Mouse (Mus musculus): ENCODE data around the gene Sf3a3. TPM values are rescaled to one million over a fixed set of nuclear protein-coding genes. Genes with fewer than 3 reads are reported as not detected.
"Not testable (repeated sequence)": the region's sequence is repeated elsewhere in the genome, so short reads cannot be mapped to it uniquely, and the experiment has no call there.

Sf3a3 gene
- polyA plus RNA-seq, 1 experiment from 2014 or later, result 73.4 TPM

DNA sequence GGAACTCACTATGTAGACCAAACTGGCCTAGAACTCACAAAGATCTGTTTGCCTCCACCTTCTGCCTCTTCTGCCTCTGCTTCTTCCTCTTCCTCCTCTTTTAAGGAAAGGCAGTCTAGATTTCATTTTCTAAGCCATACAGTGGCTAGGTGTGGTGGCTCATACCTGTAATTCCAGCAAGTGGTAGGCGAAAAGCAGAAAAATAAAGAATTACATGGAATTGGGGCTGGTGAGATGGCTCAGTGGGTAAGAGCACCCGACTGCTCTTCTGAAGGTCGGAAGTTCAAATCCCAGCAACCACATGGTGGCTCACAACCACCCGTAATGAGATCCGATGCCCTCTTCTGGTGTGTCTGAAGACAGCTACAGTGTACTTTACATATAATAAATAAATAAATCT lies 726 bp upstream of the Sf3a3 start:
- Histone ChIP-seq H3K36me3 (ENCODE audit: control insufficient read depth, insufficient read depth, low read length) (peaks cover 34% of the 10 kb centered on the region), H3K4me1 (ENCODE audit: control insufficient read depth in 2 of 2, insufficient read depth in 2 of 2, low read length in 2 of 2) (peaks cover 9 to 31% of the 10 kb centered on the region in 2 experiments)
- not testable (repeated sequence) for ATAC-seq (ENCODE audit: insufficient number of reproducible peaks, insufficient read depth, low FRiP score, low read depth); H3K9ac ChIP-seq (ENCODE audit: low read length); H3K4me3 ChIP-seq (ENCODE audit: control insufficient read depth in 1 of 2, insufficient read depth in 1 of 2, low read depth in 1 of 2, low read length in 2 of 2); H3K9me3 ChIP-seq (ENCODE audit: control insufficient read depth, low read length); H3K4me2 ChIP-seq (ENCODE audit: low read length); H3K27ac ChIP-seq (replicated peaks in 1 of 2; ENCODE audit: control insufficient read depth in 1 of 2, insufficient read depth in 1 of 2, low read depth in 2 of 2, low read length in 2 of 2); H3K27me3 ChIP-seq (ENCODE audit: control insufficient read depth, insufficient read depth, low read length)
- 79% methylated on average over 4 of the region's 5 CpGs for WGBS

DNA sequence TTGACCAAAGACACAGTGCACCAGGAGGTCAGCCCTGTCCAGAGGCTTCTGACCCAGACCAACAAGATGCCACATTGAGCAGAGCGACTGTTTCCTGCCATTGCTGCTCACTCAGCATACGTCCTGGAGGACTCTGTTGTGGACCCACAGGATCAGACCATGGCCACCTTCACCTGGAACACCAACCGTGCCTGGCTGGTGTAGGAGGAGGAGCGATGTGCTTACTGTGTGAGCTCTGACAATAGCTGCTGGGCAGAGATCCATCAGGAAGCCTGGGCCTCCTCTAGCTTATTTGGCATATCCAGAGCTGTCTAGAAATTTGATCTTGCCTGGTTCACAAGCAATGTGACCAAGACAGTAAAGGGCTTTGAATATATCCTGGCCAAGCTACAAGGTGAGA lies 4.5 kb downstream of the Sf3a3 start:
- peaks cover 86% of the 10 kb centered on the region for H3K36me3 ChIP-seq (ENCODE audit: control insufficient read depth, insufficient read depth, low read length)
- H3K27me3 ChIP-seq (ENCODE audit: control insufficient read depth, insufficient read depth, low read length), result no peaks in the 10 kb centered on the region
- H3K9me3 ChIP-seq (ENCODE audit: control insufficient read depth, low read length), result no peaks in the 10 kb centered on the region
- no peak overlapping the region for H3K4me3 ChIP-seq (ENCODE audit: control insufficient read depth in 1 of 2, insufficient read depth in 1 of 2, low read depth in 1 of 2, low read length in 2 of 2)
- WGBS, result 93% methylated on average over 4 of the region's 4 CpGs
- no peak for ATAC-seq (ENCODE audit: insufficient number of reproducible peaks, insufficient read depth, low FRiP score, low read depth)
- H3K4me2 ChIP-seq (ENCODE audit: low read length), result no peak overlapping the region
- H3K9ac ChIP-seq (ENCODE audit: low read length), result no peak overlapping the region
- H3K27ac ChIP-seq (replicated peaks in 1 of 2; ENCODE audit: control insufficient read depth in 1 of 2, insufficient read depth in 1 of 2, low read depth in 2 of 2, low read length in 2 of 2), result no peak overlapping the region
- H3K4me1 ChIP-seq (ENCODE audit: control insufficient read depth in 2 of 2, insufficient read depth in 2 of 2, low read length in 2 of 2), result peaks cover 2 to 12% of the 10 kb centered on the region in 2 experiments

DNA sequence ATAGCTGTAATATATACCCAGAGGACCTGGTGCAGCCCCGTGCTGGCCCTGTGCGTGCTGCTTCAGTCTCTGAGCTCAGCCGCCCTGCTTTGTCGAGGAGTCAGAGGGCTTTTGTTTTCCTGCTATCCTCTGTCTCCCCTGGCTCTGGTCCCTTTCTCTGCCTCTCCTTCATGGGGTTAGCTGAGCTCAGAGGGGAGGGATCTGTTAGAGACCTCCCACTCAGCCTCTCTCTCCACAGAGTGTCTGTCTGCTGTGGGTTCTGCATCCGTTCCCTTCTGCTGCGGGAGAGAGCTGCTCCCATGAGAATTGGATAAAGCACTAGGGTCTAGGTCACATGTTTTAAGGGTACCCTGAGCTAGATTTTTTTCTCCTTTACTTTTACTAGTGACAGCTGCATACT lies 11.5 kb downstream of the Sf3a3 start:
- Histone ChIP-seq H3K4me3 (ENCODE audit: control insufficient read depth in 1 of 2, insufficient read depth in 1 of 2, low read depth in 1 of 2, low read length in 2 of 2) (no peak overlapping the region), H3K36me3 (ENCODE audit: control insufficient read depth, insufficient read depth, low read length) (peaks cover 100% of the 10 kb centered on the region), H3K9ac (ENCODE audit: low read length) (no peak overlapping the region), H3K4me2 (ENCODE audit: low read length) (no peak overlapping the region), H3K27me3 (ENCODE audit: control insufficient read depth, insufficient read depth, low read length) (no peaks in the 10 kb centered on the region), H3K9me3 (ENCODE audit: control insufficient read depth, low read length) (no peaks in the 10 kb centered on the region), H3K4me1 (ENCODE audit: control insufficient read depth in 2 of 2, insufficient read depth in 2 of 2, low read length in 2 of 2) (no peaks in the 10 kb centered on the region), H3K27ac (replicated peaks in 1 of 2; ENCODE audit: control insufficient read depth in 1 of 2, insufficient read depth in 1 of 2, low read depth in 2 of 2, low read length in 2 of 2) (no peak overlapping the region)
- ATAC-seq (ENCODE audit: insufficient number of reproducible peaks, insufficient read depth, low FRiP score, low read depth), result no peak
- WGBS, result 89% methylated on average over 6 of the region's 6 CpGs

DNA sequence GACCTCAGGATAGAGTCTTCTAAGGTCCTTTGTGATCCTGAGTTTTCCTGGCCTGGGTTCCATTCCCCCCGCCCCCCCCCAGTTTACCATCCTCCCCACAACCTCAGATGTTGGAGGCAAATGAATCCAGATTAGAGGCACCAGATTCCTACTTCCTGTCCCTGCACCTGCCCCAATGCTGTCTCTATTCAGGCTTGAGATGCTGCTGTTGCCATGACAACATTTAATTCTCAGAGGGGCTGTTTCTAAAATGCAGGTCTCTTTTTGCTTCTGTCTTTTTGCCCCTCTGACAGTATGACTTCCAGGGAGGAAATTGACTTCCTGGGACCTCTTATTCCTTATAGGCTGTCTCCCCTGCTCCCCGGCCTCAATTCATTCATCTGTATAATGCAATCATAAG lies 22.4 kb downstream of the Sf3a3 start:
- Histone ChIP-seq H3K9ac (ENCODE audit: low read length) (no peak overlapping the region), H3K4me2 (ENCODE audit: low read length) (no peak overlapping the region), H3K27me3 (ENCODE audit: control insufficient read depth, insufficient read depth, low read length) (no peaks in the 10 kb centered on the region), H3K9me3 (ENCODE audit: control insufficient read depth, low read length) (no peaks in the 10 kb centered on the region), H3K4me3 (ENCODE audit: control insufficient read depth in 1 of 2, insufficient read depth in 1 of 2, low read depth in 1 of 2, low read length in 2 of 2) (no peak overlapping the region), H3K4me1 (ENCODE audit: control insufficient read depth in 2 of 2, insufficient read depth in 2 of 2, low read length in 2 of 2) (peaks cover under 1 to 4% of the 10 kb centered on the region in 2 experiments; a peak in 3 of 4 replicates), H3K36me3 (ENCODE audit: control insufficient read depth, insufficient read depth, low read length) (peaks cover 23% of the 10 kb centered on the region), H3K27ac (replicated peaks in 1 of 2; ENCODE audit: control insufficient read depth in 1 of 2, insufficient read depth in 1 of 2, low read depth in 2 of 2, low read length in 2 of 2) (no peak overlapping the region)
- ATAC-seq (ENCODE audit: insufficient number of reproducible peaks, insufficient read depth, low FRiP score, low read depth), result no peak
- WGBS, result 80% methylated on average over 2 of the region's 2 CpGs

DNA sequence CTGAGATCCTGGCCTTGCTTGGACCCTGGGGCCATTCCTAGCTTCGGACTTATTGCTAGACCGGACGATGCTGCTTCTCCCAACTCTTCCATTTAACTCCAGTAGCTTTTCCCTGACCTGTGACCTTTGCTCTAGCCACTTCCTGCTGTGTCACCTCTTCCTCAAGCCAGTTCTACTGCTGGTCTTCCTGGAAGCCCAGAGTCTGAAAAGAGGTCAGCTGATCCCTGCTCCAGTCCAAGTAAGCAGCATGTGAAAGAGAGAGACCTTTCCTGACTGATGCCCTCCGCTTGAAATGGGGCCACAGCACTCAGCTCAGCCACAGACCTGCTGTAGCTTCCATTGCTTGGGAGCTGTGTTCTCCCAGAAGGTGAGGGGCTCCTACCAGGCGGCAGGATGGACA lies 22.9 kb downstream of the Sf3a3 start:
- no peak overlapping the region for H3K4me3 ChIP-seq (ENCODE audit: control insufficient read depth in 1 of 2, insufficient read depth in 1 of 2, low read depth in 1 of 2, low read length in 2 of 2)
- no peak overlapping the region for H3K27ac ChIP-seq (replicated peaks in 1 of 2; ENCODE audit: control insufficient read depth in 1 of 2, insufficient read depth in 1 of 2, low read depth in 2 of 2, low read length in 2 of 2)
- H3K36me3 ChIP-seq (ENCODE audit: control insufficient read depth, insufficient read depth, low read length), result peaks cover 17% of the 10 kb centered on the region
- H3K4me2 ChIP-seq (ENCODE audit: low read length), result no peak overlapping the region
- peaks cover 5 to 10% of the 10 kb centered on the region in 2 experiments; a peak in 3 of 4 replicates for H3K4me1 ChIP-seq (ENCODE audit: control insufficient read depth in 2 of 2, insufficient read depth in 2 of 2, low read length in 2 of 2)
- ATAC-seq (ENCODE audit: insufficient number of reproducible peaks, insufficient read depth, low FRiP score, low read depth), result no peak
- H3K9ac ChIP-seq (ENCODE audit: low read length), result no peak overlapping the region
- 70% methylated on average over 5 of the region's 5 CpGs for WGBS
- H3K9me3 ChIP-seq (ENCODE audit: control insufficient read depth, low read length), result no peaks in the 10 kb centered on the region
- H3K27me3 ChIP-seq (ENCODE audit: control insufficient read depth, insufficient read depth, low read length), result no peaks in the 10 kb centered on the region

DNA sequence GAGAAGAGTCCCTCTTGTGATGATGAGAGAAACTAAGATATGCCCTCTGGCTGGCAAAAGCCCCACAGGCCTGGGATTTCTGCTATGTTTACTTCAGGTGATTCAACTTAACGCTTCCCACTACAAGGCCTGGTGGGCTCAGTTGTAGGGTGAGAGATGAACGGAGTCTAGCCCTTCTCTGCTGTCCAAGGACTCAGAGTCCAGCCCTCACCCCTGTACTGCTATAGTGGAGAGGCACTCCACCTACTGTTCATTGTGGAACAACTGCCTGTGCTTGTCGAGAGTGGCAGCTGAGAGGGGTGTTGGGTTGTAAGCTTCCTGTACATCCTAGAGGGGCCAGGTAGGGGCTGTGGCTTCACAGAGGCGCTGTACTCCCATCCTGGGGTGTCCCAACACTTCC lies 23.4 kb downstream of the Sf3a3 start:
- WGBS, result 43% methylated on average over 4 of the region's 4 CpGs
- no peak overlapping the region for H3K4me3 ChIP-seq (ENCODE audit: control insufficient read depth in 1 of 2, insufficient read depth in 1 of 2, low read depth in 1 of 2, low read length in 2 of 2)
- no peaks in the 10 kb centered on the region for H3K27me3 ChIP-seq (ENCODE audit: control insufficient read depth, insufficient read depth, low read length)
- no peak overlapping the region for H3K4me2 ChIP-seq (ENCODE audit: low read length)
- no peak for ATAC-seq (ENCODE audit: insufficient number of reproducible peaks, insufficient read depth, low FRiP score, low read depth)
- H3K36me3 ChIP-seq (ENCODE audit: control insufficient read depth, insufficient read depth, low read length), result peaks cover 12% of the 10 kb centered on the region
- no peak overlapping the region for H3K27ac ChIP-seq (replicated peaks in 1 of 2; ENCODE audit: control insufficient read depth in 1 of 2, insufficient read depth in 1 of 2, low read depth in 2 of 2, low read length in 2 of 2)
- no peaks in the 10 kb centered on the region for H3K9me3 ChIP-seq (ENCODE audit: control insufficient read depth, low read length)
- no peak overlapping the region for H3K9ac ChIP-seq (ENCODE audit: low read length)
- peaks cover 5 to 10% of the 10 kb centered on the region in 2 experiments; a peak in 3 of 4 replicates for H3K4me1 ChIP-seq (ENCODE audit: control insufficient read depth in 2 of 2, insufficient read depth in 2 of 2, low read length in 2 of 2)

- no peak for ATAC-seq (ENCODE audit: insufficient number of reproducible peaks, insufficient read depth, low FRiP score, low read depth)
- 30% methylated on average over 1 of the region's 1 CpGs for WGBS
Measured at GRCm38 (mm10) chr4:124738783-124739182, 24.2 kb downstream of the Sf3a3 start.

More at GRCm38 (mm10) chr4:124738783-124739182, 24.2 kb downstream of the Sf3a3 start:
- no peak overlapping the region for H3K4me2 ChIP-seq (ENCODE audit: low read length)
- H3K36me3 ChIP-seq (ENCODE audit: control insufficient read depth, insufficient read depth, low read length), result peaks cover 4% of the 10 kb centered on the region
- H3K27me3 ChIP-seq (ENCODE audit: control insufficient read depth, insufficient read depth, low read length), result no peaks in the 10 kb centered on the region
- H3K9me3 ChIP-seq (ENCODE audit: control insufficient read depth, low read length), result no peaks in the 10 kb centered on the region
- H3K27ac ChIP-seq (replicated peaks in 1 of 2; ENCODE audit: control insufficient read depth in 1 of 2, insufficient read depth in 1 of 2, low read depth in 2 of 2, low read length in 2 of 2), result no peak overlapping the region
- H3K9ac ChIP-seq (ENCODE audit: low read length), result no peak overlapping the region
- H3K4me1 ChIP-seq (ENCODE audit: control insufficient read depth in 2 of 2, insufficient read depth in 2 of 2, low read length in 2 of 2), result peaks cover 5 to 10% of the 10 kb centered on the region in 2 experiments; a peak in 3 of 4 replicates
- H3K4me3 ChIP-seq (ENCODE audit: control insufficient read depth in 1 of 2, insufficient read depth in 1 of 2, low read depth in 1 of 2, low read length in 2 of 2), result no peak overlapping the region
